Mouse (Mus musculus) liver, postnatal 0 days (tissue): ENCODE measurements around the gene Supt6.

Experiments
- CTCF ChIP-seq: sonication (generic); IDR thresholded peaks from 2 replicates; pipeline ENCODE4 v1.5.1; 2016; ENCODE audit warnings: antibody characterized with exemption, low read depth
- EP300 ChIP-seq: IDR thresholded peaks from 2 replicates; pipeline ENCODE4 v1.6.1; 2016; ENCODE audit warnings: antibody characterized with exemption, low read depth, mild to moderate bottlenecking

DNA sequence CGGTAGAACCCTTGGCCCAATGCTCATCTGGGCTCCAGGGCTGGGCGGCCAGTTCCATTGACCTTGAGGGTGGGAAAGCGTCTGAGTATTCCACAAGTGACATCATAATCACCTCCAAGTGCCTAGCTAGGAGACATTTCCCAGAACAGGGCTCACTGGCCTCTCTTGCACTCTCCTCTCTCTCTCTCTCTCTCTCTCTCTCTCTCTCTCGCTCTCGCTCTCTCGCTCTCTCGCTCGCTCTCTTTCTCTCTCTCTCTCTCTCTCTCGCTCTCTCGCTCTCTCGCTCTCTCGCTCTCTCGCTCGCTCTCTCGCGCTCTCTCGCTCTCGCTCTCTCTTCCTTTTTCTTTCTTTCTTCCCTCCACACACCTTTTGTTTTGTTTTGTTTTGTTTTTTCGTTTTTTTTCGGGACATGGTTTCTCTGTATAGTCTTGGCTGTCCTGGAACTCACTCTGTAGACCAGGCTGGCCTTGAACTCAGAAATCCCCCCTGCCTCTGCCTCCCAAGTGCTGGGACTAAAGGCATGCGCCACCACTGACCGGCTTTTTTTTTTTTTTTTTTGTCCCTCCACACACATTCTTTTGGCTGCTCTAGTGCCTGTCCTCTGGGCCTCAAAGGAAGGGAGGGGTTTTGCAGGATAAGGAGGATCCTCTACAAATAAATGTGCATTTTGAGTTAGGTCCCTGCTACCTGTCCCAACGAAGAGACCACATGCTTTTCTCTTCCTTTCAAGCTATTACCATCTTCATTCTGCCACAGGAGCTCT is 50.5 kb downstream of the Supt6 start:
- no peak for TF ChIP-seq CTCF
- no peak for TF ChIP-seq EP300
